Mouse (Mus musculus) small intestine, adult 2 months (tissue): ENCODE data around the gene Cltc. TPM values are rescaled to one million over a fixed set of nuclear protein-coding genes. Genes with fewer than 3 reads are reported as not detected.
A peak's percentile ranks its signal among the peaks of the same experiment; 100 is the strongest.

Experiments
- H3K27ac ChIP-seq: fragments of 200-500 bp; 2 replicates; pipeline ENCODE4 v1.5.1; 2012; ENCODE audit warnings: low read depth, low read length, control low read depth, inconsistent platforms; ENCODE audit not compliant: insufficient read depth
- H3K27me3 ChIP-seq: fragments of 200-500 bp; 2 replicates; pipeline ENCODE4 v1.6.1; 2012; ENCODE audit warnings: mild to moderate bottlenecking, moderate library complexity, low read length, inconsistent platforms; ENCODE audit not compliant: control insufficient read depth, insufficient read depth
- H3K36me3 ChIP-seq: fragments of 200-500 bp; 2 replicates; pipeline ENCODE4 v1.6.1; 2012; ENCODE audit warnings: mild to moderate bottlenecking, low read length, control low read depth, inconsistent platforms; ENCODE audit not compliant: control insufficient read depth, insufficient read depth
- H3K4me1 ChIP-seq: fragments of 200-500 bp; 2 replicates; pipeline ENCODE4 v1.6.1; 2012; ENCODE audit warnings: low read length, inconsistent platforms, mixed read lengths; ENCODE audit not compliant: control insufficient read depth, insufficient read depth, insufficient read length
- H3K4me3 ChIP-seq: fragments of 200-500 bp; 2 replicates; pipeline ENCODE4 v1.5.1; 2012; ENCODE audit warnings: low read depth, mild to moderate bottlenecking, control low read depth, inconsistent platforms, low read length, moderate library complexity
- CTCF ChIP-seq: fragments of 200-500 bp; IDR thresholded peaks from 2 replicates; pipeline ENCODE4 v1.5.1; 2012; ENCODE audit warnings: low read depth, mild to moderate bottlenecking, control low read depth, inconsistent platforms, low read length, moderate library complexity, mixed read lengths; ENCODE audit not compliant: insufficient replicate concordance, insufficient read length; ENCODE audit errors: extremely low read depth
- POLR2A ChIP-seq: fragments of 200-500 bp; IDR thresholded peaks from 2 replicates; pipeline ENCODE4 v1.6.1; 2012; ENCODE audit warnings: low read depth, mild to moderate bottlenecking, control low read depth, inconsistent platforms, low read length, moderate library complexity
- WGBS: fragments of 180-500 bp; shearing (Covaris S2); methylation state at CpG from one replicate; pipeline ENCODE4 v1.1.7; 2018; 5-methylcytosine and 5-hydroxymethylcytosine counted together
- polyA plus RNA-seq: library from polyadenylated mRNA; depleted of rRNA; stranded (reverse); fragments of >200 nt; gene quantifications from 2 replicates; pipeline ENCODE4 v1.2.3, GENCODE M21; 2012

Gene Cltc
- polyA plus RNA-seq, 1 experiment: 74.8 TPM

GRCm38 (mm10) chr11:86719390-86719789 lies 38.0 kb downstream of the Cltc start:
- no peak for TF ChIP-seq POLR2A
- H3K36me3 ChIP-seq: peaks cover 70% of the 10 kb centered on the region

GRCm38 (mm10) chr11:86718369-86718768 lies 39.0 kb downstream of the Cltc start:
- H3K4me3 ChIP-seq: no peak overlapping the region
- H3K36me3 ChIP-seq: peaks cover 67% of the 10 kb centered on the region
- no peaks in the 10 kb centered on the region for H3K27me3 ChIP-seq
- no peaks in the 10 kb centered on the region for H3K4me1 ChIP-seq
- WGBS: 89% methylated on average over 3 of the region's 3 CpGs
- no peak overlapping the region for H3K27ac ChIP-seq
- TF ChIP-seq CTCF (no peak), POLR2A (no peak)

More at GRCm38 (mm10) chr11:86719390-86719789, 38.0 kb downstream of the Cltc start:
- WGBS: 77% methylated on average over 8 of the region's 8 CpGs
- no peak overlapping the region for H3K27ac ChIP-seq
- H3K27me3 ChIP-seq: no peaks in the 10 kb centered on the region
- H3K4me1 ChIP-seq: no peaks in the 10 kb centered on the region
- no peak overlapping the region for H3K4me3 ChIP-seq

GRCm38 (mm10) chr11:86717306-86718065 lies 39.9 kb downstream of the Cltc start:
- 75% methylated on average over 6 of the region's 6 CpGs for WGBS
- H3K27ac ChIP-seq: peak overlapping the region; percentile 55; the same call in 1 of the 2 replicates
- H3K36me3 ChIP-seq: peaks cover 65% of the 10 kb centered on the region
- H3K4me1 ChIP-seq: no peaks in the 10 kb centered on the region
- no peaks in the 10 kb centered on the region for H3K27me3 ChIP-seq
- no peak overlapping the region for H3K4me3 ChIP-seq
- TF ChIP-seq CTCF (no peak), POLR2A (no peak)

- no peak overlapping the region for H3K27ac ChIP-seq
- H3K4me1 ChIP-seq: no peaks in the 10 kb centered on the region
- H3K27me3 ChIP-seq: no peaks in the 10 kb centered on the region
- TF ChIP-seq CTCF (no peak), POLR2A (no peak)
- no peak overlapping the region for H3K4me3 ChIP-seq
- peaks cover 69% of the 10 kb centered on the region for H3K36me3 ChIP-seq
Measured at GRCm38 (mm10) chr11:86714606-86715005, 42.8 kb downstream of the Cltc start.

- no peaks in the 10 kb centered on the region for H3K27me3 ChIP-seq
- peaks cover 74% of the 10 kb centered on the region for H3K36me3 ChIP-seq
- H3K4me1 ChIP-seq: no peaks in the 10 kb centered on the region
- H3K4me3 ChIP-seq: no peak overlapping the region
- TF ChIP-seq CTCF (no peak), POLR2A (no peak)
- WGBS: 90% methylated on average over 4 of the region's 4 CpGs
- no peak overlapping the region for H3K27ac ChIP-seq
Measured at GRCm38 (mm10) chr11:86701151-86701550, 56.2 kb downstream of the Cltc start.

- Histone ChIP-seq H3K27me3 (no peaks in the 10 kb centered on the region), H3K27ac (no peak overlapping the region), H3K4me3 (no peak overlapping the region), H3K36me3 (peaks cover 65% of the 10 kb centered on the region), H3K4me1 (no peaks in the 10 kb centered on the region)
- TF ChIP-seq POLR2A (no peak), CTCF (no peak)
- 81% methylated on average over 4 of the region's 4 CpGs for WGBS
Measured at GRCm38 (mm10) chr11:86695461-86695860, 61.9 kb downstream of the Cltc start.

- H3K36me3 ChIP-seq: peaks cover 60% of the 10 kb centered on the region
- TF ChIP-seq CTCF: no peak
- no peak for TF ChIP-seq POLR2A
- WGBS: 80% methylated on average over 2 of the region's 2 CpGs
Measured at GRCm38 (mm10) chr11:86692546-86692945, 64.8 kb downstream of the Cltc start.

GRCm38 (mm10) chr11:86691956-86692355 lies 65.4 kb downstream of the Cltc start:
- whole genome bisulfite sequencing: 85% methylated on average over 2 of the region's 2 CpGs
- Histone ChIP-seq H3K4me1 (no peaks in the 10 kb centered on the region), H3K36me3 (peaks cover 55% of the 10 kb centered on the region), H3K27me3 (no peaks in the 10 kb centered on the region), H3K4me3 (no peak overlapping the region), H3K27ac (no peak overlapping the region)
- no peak for TF ChIP-seq CTCF
- no peak for TF ChIP-seq POLR2A

More at GRCm38 (mm10) chr11:86692546-86692945, 64.8 kb downstream of the Cltc start:
- H3K27ac ChIP-seq: no peak overlapping the region
- no peak overlapping the region for H3K4me3 ChIP-seq
- no peaks in the 10 kb centered on the region for H3K4me1 ChIP-seq
- no peaks in the 10 kb centered on the region for H3K27me3 ChIP-seq
